Mouse (Mus musculus): ENCODE data around the gene E130308A19Rik.

GRCm38 (mm10) chr4:59630122-59630521, 4.1 kb downstream of the E130308A19Rik start:
- TF ChIP-seq POLR2A (IDR thresholded peaks at IDR 0.05; ENCODE audit: borderline replicate concordance, extremely low read depth, insufficient read depth, insufficient read length, poor library complexity, severe bottlenecking) (no peak), CTCF (IDR thresholded peaks at IDR 0.05; ENCODE audit: borderline replicate concordance, extremely low read depth, insufficient read depth, insufficient read length) (no peak)

All from brain, embryonic 14.5 days (tissue).